Mouse (Mus musculus): Measurements from ENCODE around the gene E2f6. TPM values are rescaled to one million over a fixed set of nuclear protein-coding genes. Genes with fewer than 3 reads are reported as not detected.

E2f6 gene
- total and polyA plus RNA-seq, 2 experiments from 2014 or later = 20.0 to 21.2 TPM

DNA sequence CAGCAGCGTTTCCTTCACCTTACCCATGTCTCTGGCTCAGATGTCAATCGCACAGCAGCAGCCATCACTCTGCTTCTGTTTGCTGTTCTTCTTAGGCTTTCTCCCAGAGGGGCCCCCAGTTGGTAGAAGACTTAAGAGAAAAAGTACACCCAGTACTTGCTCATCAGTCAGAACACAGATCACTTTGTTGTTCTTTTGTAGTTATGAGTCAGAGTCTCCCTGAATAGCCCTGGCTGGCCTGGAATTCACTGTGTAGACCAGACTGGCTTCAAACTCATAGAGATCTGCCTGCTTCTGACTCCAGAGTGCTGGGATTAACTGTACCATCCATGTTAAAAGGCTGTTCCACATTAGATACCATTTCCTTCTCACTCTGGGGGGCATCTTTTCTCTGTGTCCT lies 22.2 kb upstream of the E2f6 start:
- 42% methylated on average over 2 of the region's 2 CpGs for WGBS
- Histone ChIP-seq H3K4me2 (ENCODE audit: low read depth, low read length) (no peak overlapping the region), H3K27ac (no peak overlapping the region), H3K9me3 (ENCODE audit: low read length) (no peaks in the 10 kb centered on the region), H3K4me1 (ENCODE audit: insufficient read depth, low read length) (no peaks in the 10 kb centered on the region), H3K4me3 (ENCODE audit: low read length) (no peak overlapping the region), H3K27me3 (ENCODE audit: insufficient read depth, low read length) (no peaks in the 10 kb centered on the region), H3K9ac (replicated peaks; ENCODE audit: low read length) (no peak overlapping the region), H3K36me3 (ENCODE audit: insufficient read depth, low read length) (no peaks in the 10 kb centered on the region)
- ATAC-seq (no peak), DNase-seq (ENCODE audit: low spot score) (no peak)
- TF ChIP-seq CTCF (IDR thresholded peaks at IDR 0.05; ENCODE audit: low read depth) = no peak

DNA sequence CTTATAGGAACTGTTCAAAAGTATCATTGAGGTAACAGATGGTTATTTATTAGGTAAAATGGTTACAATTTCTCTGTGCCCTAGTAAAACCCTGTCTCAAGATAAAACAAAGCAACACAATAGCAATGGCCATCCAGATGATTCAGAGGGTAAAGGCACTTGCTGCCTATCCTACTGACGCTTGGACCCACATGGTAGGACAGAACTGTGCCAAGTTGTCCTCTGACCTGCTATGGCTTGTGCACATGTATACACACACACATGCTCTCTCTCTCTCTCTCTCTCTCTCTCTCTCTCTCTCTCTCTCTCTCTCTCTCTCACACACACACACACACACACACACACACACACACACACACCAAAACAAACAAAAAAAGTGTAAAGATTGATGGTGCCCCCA lies 21.6 kb upstream of the E2f6 start:
- no peak for TF ChIP-seq CTCF (IDR thresholded peaks at IDR 0.05; ENCODE audit: low read depth)
- 17% methylated on average over 1 of the region's 1 CpGs for WGBS
- no peak overlapping the region for H3K4me3 ChIP-seq (ENCODE audit: low read length)
- H3K4me1 ChIP-seq (ENCODE audit: insufficient read depth, low read length) = no peaks in the 10 kb centered on the region
- no peak overlapping the region for H3K9ac ChIP-seq (replicated peaks; ENCODE audit: low read length)
- no peaks in the 10 kb centered on the region for H3K9me3 ChIP-seq (ENCODE audit: low read length)
- ATAC-seq (no peak), DNase-seq (ENCODE audit: low spot score) (no peak)
- no peak overlapping the region for H3K27ac ChIP-seq
- H3K4me2 ChIP-seq (ENCODE audit: low read depth, low read length) = no peak overlapping the region
- H3K36me3 ChIP-seq (ENCODE audit: insufficient read depth, low read length) = no peaks in the 10 kb centered on the region
- H3K27me3 ChIP-seq (ENCODE audit: insufficient read depth, low read length) = no peaks in the 10 kb centered on the region

- H3K9me3 ChIP-seq (ENCODE audit: low read length) = no peaks in the 10 kb centered on the region
- 21% methylated on average over 4 of the region's 4 CpGs for WGBS
- H3K9ac ChIP-seq (replicated peaks; ENCODE audit: low read length) = no peak overlapping the region
- no peaks in the 10 kb centered on the region for H3K36me3 ChIP-seq (ENCODE audit: insufficient read depth, low read length)
- no peaks in the 10 kb centered on the region for H3K4me1 ChIP-seq (ENCODE audit: insufficient read depth, low read length)
- H3K27me3 ChIP-seq (ENCODE audit: insufficient read depth, low read length) = no peaks in the 10 kb centered on the region
- no peak for ATAC-seq
- no peak overlapping the region for H3K27ac ChIP-seq
- H3K4me3 ChIP-seq (ENCODE audit: low read length) = no peak overlapping the region
- no peak for TF ChIP-seq CTCF (IDR thresholded peaks at IDR 0.05; ENCODE audit: low read depth)
- no peak for DNase-seq (ENCODE audit: low spot score)
- no peak overlapping the region for H3K4me2 ChIP-seq (ENCODE audit: low read depth, low read length)
Observed at GRCm38 (mm10) chr12:16789756-16790155, 21.0 kb upstream of the E2f6 start.

DNA sequence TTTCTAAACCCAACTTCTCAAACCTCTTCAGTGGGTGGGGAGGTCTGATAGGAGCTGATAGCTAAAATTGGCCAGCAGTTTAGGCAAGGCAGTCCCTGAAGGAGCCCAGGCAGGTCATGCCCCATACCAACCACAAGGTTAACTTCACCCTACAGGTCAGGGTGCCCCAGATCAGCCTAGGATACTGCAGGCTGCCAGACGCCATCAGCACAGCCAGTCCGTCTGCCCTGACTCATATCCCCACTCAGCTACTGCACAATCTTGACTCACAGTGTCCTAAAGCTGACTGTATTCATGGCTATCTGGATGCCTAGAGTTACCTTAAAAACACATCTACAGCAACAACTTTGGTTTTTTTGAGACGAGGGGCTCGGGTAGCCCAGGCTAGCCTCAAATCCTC lies 20.3 kb upstream of the E2f6 start:
- ATAC-seq = no peak
- no peak overlapping the region for H3K4me2 ChIP-seq (ENCODE audit: low read depth, low read length)
- no peak for DNase-seq (ENCODE audit: low spot score)
- H3K27me3 ChIP-seq (ENCODE audit: insufficient read depth, low read length) = no peaks in the 10 kb centered on the region
- H3K27ac ChIP-seq = no peak overlapping the region
- WGBS = 61% methylated on average over 4 of the region's 4 CpGs
- no peak overlapping the region for H3K9ac ChIP-seq (replicated peaks; ENCODE audit: low read length)
- H3K4me1 ChIP-seq (ENCODE audit: insufficient read depth, low read length) = no peaks in the 10 kb centered on the region
- no peak for TF ChIP-seq CTCF (IDR thresholded peaks at IDR 0.05; ENCODE audit: low read depth)
- no peaks in the 10 kb centered on the region for H3K9me3 ChIP-seq (ENCODE audit: low read length)
- H3K4me3 ChIP-seq (ENCODE audit: low read length) = no peak overlapping the region
- H3K36me3 ChIP-seq (ENCODE audit: insufficient read depth, low read length) = no peaks in the 10 kb centered on the region

- 90% methylated on average over 4 of the region's 4 CpGs for WGBS
- no peaks in the 10 kb centered on the region for H3K9me3 ChIP-seq (ENCODE audit: low read length)
- H3K9ac ChIP-seq (replicated peaks; ENCODE audit: low read length) = no peak overlapping the region
- no peaks in the 10 kb centered on the region for H3K4me1 ChIP-seq (ENCODE audit: insufficient read depth, low read length)
- DNase-seq (ENCODE audit: low spot score) = no peak
- H3K27me3 ChIP-seq (ENCODE audit: insufficient read depth, low read length) = no peaks in the 10 kb centered on the region
- no peak overlapping the region for H3K4me2 ChIP-seq (ENCODE audit: low read depth, low read length)
- ATAC-seq = no peak
- H3K36me3 ChIP-seq (ENCODE audit: insufficient read depth, low read length) = no peaks in the 10 kb centered on the region
- H3K4me3 ChIP-seq (ENCODE audit: low read length) = no peak overlapping the region
- no peak for TF ChIP-seq CTCF (IDR thresholded peaks at IDR 0.05; ENCODE audit: low read depth)
- H3K27ac ChIP-seq = no peak overlapping the region
Observed at GRCm38 (mm10) chr12:16793371-16793770, 17.4 kb upstream of the E2f6 start.

DNA sequence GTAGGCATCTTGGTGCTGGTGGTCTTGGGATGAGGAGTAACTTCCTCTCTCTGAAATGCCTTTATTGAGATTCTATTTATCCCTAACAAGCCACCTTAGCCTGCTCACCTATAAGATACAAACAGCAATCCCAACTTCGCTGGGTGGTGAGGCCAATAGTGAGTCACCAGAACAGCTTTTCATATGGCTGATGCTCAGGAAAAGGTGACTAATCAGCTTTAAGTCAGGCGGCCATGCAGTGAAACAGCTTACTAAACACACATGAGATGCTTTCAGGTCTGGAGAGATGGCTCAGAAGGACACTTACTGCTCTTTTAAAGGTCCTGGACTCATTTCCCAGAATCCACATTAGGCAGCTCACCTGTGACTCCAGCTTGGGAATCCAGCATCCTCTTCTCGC lies 15.0 kb upstream of the E2f6 start:
- ATAC-seq (no peak), DNase-seq (ENCODE audit: low spot score) (no peak)
- Histone ChIP-seq H3K27ac (no peak overlapping the region), H3K4me1 (ENCODE audit: insufficient read depth, low read length) (peaks cover 5% of the 10 kb centered on the region; the same call in 1 of the 2 replicates), H3K9me3 (ENCODE audit: low read length) (no peaks in the 10 kb centered on the region), H3K27me3 (ENCODE audit: insufficient read depth, low read length) (no peaks in the 10 kb centered on the region), H3K4me3 (ENCODE audit: low read length) (no peak overlapping the region), H3K36me3 (ENCODE audit: insufficient read depth, low read length) (no peaks in the 10 kb centered on the region), H3K9ac (replicated peaks; ENCODE audit: low read length) (no peak overlapping the region), H3K4me2 (ENCODE audit: low read depth, low read length) (no peak overlapping the region)
- no peak for TF ChIP-seq CTCF (IDR thresholded peaks at IDR 0.05; ENCODE audit: low read depth)
- WGBS = 92% methylated on average over 3 of the region's 3 CpGs

GRCm38 (mm10) chr12:16798894-16799293 lies 11.9 kb upstream of the E2f6 start:
- DNase-seq (ENCODE audit: low spot score) (no peak), ATAC-seq (no peak)
- TF ChIP-seq CTCF (IDR thresholded peaks at IDR 0.05; ENCODE audit: low read depth) = no peak
- H3K4me3 ChIP-seq (ENCODE audit: low read length) = no peak overlapping the region
- H3K9me3 ChIP-seq (ENCODE audit: low read length) = no peaks in the 10 kb centered on the region
- H3K27ac ChIP-seq = no peak overlapping the region
- no peak overlapping the region for H3K9ac ChIP-seq (replicated peaks; ENCODE audit: low read length)
- peaks cover 5% of the 10 kb centered on the region; the same call in 1 of the 2 replicates for H3K4me1 ChIP-seq (ENCODE audit: insufficient read depth, low read length)
- H3K4me2 ChIP-seq (ENCODE audit: low read depth, low read length) = no peak overlapping the region
- no peaks in the 10 kb centered on the region for H3K27me3 ChIP-seq (ENCODE audit: insufficient read depth, low read length)
- no peaks in the 10 kb centered on the region for H3K36me3 ChIP-seq (ENCODE audit: insufficient read depth, low read length)
- 50% methylated on average over 3 of the region's 3 CpGs for WGBS

Data from hindbrain, postnatal 0 days (tissue).